Mouse (Mus musculus) urinary bladder, postnatal 10 days (tissue): ENCODE measurements around the gene Tmem95.
A peak's percentile ranks its signal among the peaks of the same experiment; 100 is the strongest.

ENCODE experiments used
- DNase-seq: peaks from one replicate; pipeline ENCODE4 v3.0.0; 2022; ENCODE audit warnings: low spot score

Tmem95 gene

DNA sequence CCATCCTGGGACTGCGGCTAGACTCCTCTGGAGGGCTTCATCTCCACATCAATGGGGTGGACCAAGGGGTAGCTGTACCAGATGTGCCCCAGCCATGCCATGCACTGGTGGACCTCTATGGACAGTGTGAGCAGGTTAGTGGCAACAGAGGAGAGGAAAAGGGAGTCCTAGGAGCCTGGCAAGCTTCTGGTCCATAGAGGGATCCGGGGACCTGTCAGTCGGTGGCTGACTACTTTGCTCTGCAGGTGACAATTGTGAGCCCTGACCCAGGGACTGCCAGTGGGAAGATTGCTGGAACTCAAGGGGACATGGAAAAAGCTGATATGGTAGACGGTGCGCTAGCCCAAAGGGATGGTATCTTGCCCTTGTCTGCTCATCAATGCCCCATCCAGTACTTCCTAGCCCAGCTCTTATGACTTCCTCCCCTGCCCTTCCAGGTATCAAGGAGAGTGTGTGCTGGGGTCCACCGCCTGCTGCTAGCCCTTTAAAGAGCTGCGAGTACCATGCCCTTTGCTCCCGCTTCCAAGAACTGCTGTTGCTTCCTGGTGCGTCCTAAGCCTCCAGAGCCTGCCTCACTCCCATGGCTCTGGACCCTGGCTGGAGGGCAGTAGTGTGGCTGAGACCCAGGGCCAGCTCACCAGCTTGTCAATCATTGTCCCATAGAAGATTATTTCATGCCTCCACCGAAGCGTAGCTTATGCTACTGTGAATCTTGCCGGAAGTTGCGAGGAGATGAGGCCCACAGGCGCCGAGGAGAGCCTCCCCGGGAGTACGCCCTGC, 33.2 kb upstream of the Tmem95 start:
- no peak for DNase-seq

DNA sequence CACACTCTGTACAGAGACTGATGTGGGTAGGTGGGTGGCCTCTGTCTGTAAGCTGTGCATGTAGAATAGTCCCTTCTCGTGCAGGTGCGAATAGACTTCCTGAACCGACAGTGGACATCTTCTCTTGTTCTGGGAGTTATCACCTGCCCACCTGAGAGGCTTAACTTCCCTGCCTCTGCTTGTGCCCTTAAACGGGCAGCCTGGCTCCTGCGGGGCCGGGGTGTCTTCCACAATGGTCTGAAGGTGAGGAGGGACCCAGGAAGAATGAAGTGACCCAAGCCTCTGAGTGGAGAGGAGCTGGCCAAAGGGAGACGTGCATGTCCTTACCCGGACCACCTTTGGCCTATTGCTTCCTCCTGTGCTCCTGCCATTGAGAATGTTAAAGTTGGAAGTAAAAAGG, 32.4 kb upstream of the Tmem95 start:
- no peak for DNase-seq

DNA sequence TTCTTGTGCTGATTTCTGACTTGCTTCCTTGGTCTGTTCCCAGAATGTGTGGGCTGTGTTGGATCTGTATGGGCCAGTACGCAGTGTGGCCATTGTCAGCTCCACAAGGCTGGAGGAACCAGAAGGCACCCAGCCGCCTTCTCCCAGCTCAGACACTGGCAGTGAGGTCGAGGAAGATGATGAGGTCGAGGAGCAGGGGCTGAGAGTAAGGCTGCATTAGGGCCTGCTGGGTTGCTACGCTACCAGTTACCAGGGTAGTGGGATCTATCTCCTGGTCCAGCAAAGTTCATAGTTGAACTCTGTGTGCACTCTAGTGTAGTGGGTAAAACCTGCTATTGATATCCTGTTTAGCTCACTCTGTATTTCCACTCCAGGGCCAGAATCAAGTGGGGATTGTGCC, 31.4 kb upstream of the Tmem95 start:
- no peak for DNase-seq

DNA sequence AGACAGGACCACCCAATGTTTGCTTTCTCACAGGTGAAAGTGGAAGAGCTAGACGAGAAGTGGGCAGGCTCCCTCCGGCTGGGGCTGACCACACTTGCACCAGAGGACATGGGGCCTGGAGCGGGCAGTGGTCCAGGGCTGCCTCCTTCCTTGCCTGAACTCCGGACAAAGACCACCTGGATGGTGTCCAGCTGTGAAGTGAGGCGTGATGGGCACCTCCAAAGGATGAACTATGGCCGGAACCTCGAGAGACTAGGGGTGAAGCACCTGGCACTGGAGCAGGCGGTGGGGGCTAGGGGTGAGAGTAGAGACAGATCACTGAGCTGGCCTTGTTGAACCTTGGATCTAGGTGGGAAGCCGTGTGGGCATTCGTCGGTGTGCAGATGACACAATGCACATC, 30.8 kb upstream of the Tmem95 start:
- DNase-seq: no peak

DNA sequence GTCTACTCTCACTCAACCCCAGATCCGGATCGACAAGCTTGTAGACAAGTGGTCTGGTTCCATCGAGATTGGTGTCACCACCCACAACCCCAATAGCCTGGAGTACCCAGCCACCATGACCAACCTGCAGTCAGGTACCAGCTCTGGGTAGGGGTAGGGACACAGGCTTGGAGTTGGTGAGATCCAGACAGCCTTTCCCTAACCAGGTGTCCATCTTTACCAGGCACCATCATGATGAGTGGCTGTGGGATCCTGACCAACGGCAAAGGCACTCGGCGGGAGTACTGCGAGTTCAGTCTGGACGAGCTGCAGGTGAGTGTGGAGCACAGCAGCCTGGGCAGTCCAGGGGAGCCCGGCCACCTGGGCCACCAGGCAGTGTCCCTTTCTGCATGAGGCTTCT, 26.5 kb upstream of the Tmem95 start:
- no peak for DNase-seq

DNA sequence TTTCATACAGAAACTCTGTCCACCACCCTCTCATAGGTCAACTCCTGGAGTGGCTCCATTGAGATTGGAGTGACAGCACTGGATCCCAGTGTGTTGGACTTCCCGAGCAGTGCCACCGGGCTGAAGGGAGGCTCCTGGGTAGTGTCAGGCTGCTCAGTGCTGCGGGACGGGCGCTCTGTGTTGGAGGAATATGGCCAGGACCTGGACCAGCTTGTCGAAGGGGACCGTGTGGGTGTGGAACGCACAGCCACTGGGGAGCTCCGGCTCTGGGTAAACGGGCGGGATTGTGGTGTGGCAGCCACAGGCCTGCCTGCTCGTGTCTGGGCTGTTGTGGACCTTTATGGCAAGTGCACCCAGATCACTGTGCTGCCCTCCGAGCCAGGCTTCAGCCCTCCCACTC, 25.2 kb upstream of the Tmem95 start:
- no peak for DNase-seq

DNA sequence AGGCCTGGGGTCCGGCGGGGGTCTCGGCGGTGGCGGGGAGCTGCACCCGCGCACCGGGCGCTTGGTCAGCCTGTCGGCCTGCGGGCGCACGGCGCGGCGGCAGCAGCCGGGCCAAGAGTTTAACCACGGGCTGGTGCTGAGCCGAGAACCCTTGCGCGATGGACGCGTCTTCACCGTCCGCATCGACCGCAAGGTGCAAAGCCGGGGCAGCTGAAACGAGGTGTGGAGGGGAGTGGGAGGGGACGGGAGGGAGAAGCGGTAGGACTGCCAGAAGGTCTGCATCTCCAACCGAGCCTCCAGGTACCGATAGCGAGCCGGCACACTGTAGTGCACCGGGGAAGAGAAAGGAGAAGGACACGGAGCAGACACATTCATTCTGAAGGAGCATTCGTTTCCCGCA, 24.2 kb upstream of the Tmem95 start:
- DNase-seq: no peak

DNA sequence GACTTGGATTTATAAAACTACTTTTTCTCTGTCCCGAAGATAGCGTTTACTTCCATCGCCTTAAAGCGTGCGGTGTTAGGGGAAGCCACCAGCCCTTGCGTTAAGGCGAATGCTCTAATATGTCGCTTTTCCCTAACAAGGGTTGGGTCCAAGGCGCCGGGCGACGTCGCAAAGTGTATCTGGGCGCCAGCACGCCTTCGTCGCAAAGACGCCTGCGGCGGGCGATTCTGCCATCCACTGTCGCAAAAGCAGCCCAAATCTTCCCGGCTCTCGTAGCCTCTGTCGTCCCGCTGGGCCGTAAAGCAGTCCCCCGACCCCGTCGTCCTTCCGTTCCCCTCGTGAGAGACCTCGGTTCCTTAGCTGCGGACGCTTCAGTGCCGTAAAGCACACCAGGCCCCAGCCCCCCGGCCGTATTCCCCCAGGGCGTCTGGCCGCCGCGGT, 23.6 kb upstream of the Tmem95 start:
- DNase-seq: peak; percentile 84

DNA sequence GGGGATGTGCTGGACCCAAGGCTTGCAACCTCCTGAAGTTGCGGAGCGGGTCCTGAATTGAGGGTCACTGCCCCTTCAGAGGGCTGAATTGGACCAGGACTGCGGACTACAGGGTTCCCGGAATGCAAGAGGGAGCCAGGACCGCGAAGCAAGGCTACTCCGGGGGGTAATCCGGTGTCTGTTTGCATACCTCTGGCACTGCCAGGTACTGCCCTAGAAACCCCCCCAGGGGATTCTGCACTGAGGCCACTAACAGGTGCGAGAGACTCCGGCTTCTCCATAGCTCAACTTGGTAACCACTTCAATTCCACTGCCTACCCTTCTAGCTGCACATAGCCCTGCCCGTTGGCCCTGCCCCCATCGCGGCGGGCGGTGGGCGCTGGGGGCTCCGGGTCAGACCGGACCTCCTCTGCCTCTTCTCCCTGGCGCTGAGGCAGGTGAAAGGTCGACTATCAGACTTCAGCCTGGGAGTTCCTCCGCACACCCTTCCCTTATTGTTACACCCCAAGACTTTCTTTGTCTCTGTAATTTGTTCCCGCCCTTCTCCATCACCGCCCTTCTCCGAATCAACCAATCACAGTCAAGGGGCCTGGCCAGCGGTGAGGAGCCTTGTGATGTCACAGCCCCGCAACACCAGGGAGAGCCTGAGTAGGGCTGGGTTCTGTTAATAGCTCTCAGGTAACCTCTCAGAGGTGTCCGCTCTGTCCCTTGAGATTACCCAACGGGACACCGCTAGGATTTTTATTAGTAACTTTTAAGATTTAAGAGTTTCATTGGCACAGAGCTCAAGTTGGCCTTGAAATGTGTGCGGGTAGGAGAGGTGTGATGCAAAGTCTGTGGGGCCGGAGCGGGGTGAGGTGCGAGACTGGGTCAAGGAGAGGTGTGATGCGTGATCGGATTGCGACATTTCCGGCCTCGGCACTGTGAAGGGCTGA, 22.9 kb upstream of the Tmem95 start, which contains the start of the genes 2810408A11Rik and Neurl4:
Gene 2810408A11Rik (minus strand): TSS at position 517 of the 935 bp plus-strand sequence.
Gene Neurl4 (plus strand): TSS at position 602 of the 935 bp plus-strand sequence.
- DNase-seq: no peak

DNA sequence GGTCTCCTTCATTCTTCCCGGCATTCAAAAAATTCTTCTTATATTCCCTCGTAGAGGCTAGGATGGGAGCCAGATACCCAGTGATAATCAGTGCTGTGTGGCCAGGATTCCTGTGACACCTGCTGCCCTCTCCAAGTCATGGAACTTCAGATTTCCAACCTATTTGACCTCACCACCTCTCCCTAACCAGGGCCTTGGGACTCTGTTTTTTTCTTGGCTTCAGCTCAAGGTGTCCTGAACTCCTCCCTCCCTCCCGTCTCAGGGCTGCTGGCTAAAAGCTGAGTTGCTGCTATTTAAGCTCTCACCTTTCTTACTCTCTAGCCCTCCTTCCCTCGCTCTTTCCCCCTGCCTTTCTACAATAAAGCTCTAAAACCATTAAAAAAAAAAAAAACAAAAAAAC, 22.1 kb upstream of the Tmem95 start:
- no peak for DNase-seq

DNA sequence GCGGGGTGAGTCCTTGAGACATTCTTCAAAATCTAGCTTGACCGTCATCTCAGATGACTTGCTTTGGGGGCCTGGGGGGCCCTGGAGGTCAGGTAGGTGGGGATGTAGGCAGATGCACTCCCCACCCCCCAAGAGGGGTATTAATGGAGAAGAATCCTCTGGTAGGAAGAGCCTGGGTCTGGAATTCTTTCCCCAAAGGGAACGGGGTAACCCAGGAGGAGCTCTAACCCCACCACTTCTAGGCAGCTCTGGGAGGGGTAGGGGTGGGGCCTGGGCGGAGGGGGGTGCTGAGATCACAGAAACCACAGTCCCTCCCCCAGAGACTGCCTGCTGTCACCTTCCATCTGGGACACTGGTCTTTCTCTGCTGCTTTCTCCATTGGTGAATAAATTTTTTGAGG, 17.5 kb upstream of the Tmem95 start, which contains the start of gene Acap1:
Gene Acap1 (minus strand): TSS at position 249 of the 400 bp plus-strand sequence.
- no peak for DNase-seq

DNA sequence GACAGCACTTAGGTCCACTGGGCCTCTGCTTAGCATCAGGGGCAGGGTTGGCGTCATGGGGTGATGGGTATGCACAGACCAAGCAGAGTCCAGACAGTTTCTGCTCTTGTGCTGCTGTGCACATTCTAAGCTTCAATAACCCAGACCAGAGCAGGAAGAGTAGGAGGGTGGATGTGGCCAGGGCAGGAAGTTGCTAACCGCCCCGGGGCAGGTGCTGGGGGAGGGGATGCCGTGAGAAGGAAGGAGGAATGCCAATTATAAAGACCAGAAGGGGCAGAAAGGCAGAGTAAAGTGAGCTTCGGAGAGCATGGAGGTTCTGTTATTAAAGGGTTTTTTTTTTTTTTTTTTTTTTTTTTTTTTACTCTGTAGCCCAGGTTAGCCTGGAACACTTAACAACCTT, 16.9 kb upstream of the Tmem95 start:
- no peak for DNase-seq

DNA sequence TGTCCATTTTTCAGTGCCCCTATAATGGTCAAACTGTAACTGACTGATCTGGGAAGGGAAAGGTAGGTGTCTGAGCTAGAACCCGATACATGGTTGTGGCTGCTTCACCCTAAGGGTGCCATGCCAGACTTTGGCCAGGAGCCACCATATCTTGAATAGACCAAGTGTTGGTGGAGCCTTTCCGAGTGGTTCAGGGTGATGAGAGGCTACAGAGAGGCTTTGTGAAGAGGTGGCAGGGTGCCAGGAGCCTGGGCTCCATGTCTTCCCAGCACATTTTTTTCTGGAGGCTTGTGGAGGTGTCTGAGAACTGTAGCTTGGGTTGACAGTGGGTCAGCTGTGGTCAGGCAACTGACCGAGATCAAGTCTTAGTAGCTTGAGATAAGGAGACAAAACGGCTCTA, 13.7 kb upstream of the Tmem95 start:
- DNase-seq: no peak

DNA sequence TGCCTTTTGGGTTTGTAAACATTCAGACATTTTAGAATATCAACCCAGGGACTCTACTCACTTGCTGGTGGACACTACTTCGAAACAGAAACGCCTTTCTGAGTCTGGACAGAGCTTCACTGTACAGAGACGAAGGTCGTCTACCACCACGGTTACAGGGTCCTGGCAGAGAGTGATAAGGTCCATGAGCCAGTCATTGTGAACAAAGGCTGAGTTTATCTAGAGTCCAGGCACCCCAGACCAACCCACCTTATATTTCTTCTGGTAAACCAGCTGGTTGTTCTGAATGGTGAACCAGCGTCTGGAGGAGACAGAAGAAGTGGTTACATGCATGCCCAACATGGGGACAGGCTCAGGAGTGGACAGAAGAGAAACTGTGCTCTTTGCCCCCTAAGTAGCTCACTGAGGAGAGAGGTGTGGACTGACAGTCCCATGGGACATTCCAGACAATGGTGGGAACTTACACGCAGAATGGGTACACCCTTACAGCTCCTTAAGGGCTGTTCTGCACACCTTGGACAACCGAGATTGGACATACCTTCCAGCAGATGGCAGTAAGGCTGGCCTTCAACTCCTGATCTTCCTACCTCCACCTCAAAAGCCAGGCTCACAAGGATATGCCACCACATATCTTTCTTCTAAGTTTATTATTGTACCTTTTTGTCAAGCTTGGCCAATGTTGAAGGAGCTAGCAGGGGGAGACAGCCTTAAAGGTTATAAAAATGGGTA, 9.3 kb upstream of the Tmem95 start:
- no peak for DNase-seq

DNA sequence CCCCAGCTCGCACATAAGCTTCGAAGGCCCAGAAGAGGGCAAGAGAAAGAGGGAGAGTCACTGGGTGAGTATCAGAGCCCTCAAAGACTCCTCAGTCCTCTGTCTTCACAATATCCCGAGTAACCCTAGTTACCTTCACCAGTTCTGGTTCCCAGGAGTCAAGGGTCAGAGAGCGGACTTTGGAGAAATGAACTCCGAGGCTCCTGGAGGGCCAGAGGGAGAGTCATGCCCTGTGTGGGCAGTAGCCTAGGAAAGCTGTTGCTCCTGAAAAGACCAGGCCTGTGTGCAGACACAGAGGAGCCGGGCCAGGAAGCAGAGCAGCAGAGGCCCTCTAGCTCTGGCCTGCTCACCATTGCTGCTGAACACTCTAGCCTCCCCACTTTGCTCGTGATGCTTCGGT, 6.8 kb upstream of the Tmem95 start:
- no peak for DNase-seq

DNA sequence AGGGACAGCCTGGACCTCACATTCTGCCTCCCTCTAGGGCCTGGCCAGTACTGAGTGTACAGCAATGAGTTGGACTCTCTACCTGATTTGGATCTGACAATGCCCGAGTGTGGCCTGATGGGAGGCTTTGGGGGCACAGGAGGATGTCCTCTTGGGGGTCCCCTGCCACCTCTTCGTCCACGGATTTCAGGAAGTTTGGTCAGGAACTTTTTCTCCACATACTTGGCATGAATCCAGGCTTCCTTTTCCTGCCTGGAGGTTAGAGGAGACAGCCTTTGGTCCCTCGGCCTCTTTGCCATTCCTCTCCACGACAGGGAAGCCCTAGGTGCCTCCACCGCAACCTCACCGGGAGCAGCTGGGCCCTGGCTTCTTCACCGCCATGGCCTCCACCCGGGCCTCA, 6.4 kb upstream of the Tmem95 start:
- no peak for DNase-seq

DNA sequence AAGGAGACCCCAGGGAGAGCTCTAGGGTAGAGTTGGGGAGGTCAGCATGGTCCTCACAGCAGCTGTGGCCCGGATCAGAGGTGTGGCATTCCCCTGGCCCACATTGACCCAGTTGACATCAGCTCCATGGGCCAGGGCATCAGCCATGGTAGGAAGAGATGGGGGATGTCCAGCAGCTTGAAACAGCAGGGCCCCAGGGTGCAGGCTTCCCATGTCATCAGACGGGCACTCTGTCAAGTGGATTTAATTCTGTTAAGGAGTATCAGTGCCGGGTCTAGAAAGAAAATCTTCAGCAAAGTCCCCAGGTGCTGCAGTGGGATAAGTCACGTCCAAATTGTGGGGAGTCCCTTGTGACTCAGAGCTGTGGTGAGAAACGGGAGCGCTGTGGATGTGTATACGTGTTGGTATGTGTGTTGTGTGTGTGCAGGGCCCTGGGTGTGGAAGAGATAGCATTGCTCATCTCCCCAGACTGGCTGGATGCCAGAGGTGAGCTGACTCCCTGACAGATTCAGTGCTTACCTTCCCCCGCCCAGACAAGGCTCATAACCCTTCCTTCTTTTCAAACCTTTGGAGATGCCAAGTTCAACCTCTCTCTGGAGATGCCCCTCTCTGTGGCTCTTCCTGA, 5.8 kb upstream of the Tmem95 start:
- no peak for DNase-seq

DNA sequence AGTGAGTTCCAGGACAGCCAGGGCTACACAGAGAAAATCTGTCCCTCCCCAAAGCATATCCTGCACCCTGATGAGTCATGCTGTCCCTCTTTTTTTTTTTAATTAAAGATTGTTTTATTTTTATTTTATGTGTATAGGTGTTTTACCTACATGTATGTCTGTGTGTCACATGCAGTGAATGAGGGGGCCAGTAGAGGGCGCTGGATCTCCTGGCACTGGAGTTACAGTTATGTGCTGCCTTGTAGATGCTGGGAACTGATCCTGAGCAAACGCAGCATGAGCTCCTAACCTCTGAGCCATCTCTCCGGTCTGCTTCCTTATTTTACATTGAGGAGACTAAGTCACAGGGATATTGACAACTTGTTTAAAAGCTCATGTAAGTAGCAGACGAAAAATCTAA, 5.2 kb upstream of the Tmem95 start:
- DNase-seq: no peak

DNA sequence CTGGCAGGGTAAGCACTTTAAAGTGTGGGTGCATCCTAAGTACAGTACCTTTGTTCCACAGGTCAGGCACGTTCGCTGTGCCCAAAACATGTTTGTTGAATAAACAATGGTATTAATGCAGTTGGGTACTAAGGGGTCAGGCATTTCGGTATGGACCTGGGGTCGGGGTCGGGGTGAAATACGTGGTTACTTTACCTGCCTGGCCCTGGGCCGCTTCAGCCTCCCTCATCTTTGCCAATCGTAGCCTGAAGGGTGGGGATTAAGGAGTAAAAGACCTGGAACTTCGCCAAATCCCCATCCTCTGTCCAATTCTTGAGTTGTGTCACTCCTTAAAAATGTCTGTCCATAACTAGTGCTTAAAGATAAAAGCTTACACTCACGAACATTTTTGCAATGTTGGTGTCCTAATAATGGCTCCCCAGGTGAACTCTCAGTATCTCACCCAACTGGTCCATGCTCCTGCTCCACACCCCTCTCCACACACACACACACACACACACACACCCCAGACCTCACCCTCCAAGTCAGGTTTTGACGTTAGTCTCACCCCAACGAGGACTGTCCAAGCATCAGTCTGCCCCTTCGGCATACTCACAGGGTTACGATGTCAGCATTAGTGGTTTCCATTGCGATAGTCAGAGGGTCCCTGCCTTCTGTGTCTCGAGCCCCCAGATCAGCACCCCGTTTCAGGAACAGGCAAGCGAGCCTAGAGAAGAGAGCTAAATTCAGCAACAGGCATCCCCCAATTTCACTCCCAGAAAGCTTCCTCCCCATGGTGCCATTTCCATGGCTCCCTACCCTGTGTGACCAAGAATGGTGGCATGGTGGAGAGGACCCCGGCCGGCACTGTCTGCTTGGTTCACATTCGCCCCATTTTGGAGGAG, 4.2 kb upstream of the Tmem95 start:
- no peak for DNase-seq

DNA sequence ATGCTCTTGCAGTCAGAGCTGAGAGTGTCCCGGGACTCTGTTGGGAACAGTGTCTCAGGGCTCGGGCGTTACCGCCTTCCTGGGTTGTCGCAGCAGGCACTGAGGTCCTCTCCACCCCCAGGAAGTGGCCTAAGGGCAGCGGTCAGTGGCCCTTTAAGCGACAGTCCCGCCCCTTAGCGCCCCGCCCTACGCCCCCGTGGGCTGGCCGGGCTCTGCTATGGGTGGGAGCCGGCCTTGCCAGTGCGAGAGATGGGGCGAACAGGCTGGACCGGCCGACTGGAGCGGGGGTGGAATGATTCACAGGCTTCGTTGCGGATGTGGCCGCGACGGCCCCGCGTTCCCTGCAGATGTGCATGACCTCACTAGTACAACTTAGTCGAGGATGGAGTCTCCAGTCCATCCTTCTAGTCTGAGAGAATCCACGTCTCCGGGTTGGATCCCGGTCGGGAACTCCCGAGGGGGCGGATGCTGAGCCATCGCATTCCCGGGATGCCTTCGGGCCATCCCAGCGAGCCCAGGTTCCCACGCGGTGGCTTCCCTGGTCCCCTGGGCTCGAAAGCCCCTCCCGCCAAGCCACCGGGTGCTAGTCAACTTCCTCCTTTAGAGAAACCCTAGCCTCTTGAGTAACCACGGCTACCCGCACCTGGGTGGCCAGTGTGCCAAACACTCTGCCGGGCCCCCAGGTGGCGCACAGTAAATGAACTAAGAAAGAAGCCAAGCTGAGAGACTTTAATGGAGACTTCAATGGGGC, 3.2 kb upstream of the Tmem95 start, which contains the start of gene Kctd11:
Gene Kctd11 (minus strand): TSS at position 554 of the 751 bp plus-strand sequence.
- peak; percentile 57 for DNase-seq
